Mouse (Mus musculus): ENCODE results near the gene Arhgef3. TPM values are rescaled to one million over a fixed set of nuclear protein-coding genes. Genes with fewer than 3 reads are reported as not detected.

Arhgef3 gene
- polyA plus RNA-seq, 1 experiment from 2014 or later = 5.4 TPM

GRCm38 (mm10) chr14:27303294-27303693 lies 188.6 kb downstream of the Arhgef3 start:
- H3K4me2 ChIP-seq (ENCODE audit: low read depth, low read length) = no peak overlapping the region
- no peak overlapping the region for H3K9ac ChIP-seq (replicated peaks; ENCODE audit: low read length)
- H3K4me3 ChIP-seq (ENCODE audit: low read depth, low read length) = no peak overlapping the region
- H3K27me3 ChIP-seq (ENCODE audit: control insufficient read depth, insufficient read depth, low read length) = no peaks in the 10 kb centered on the region
- H3K36me3 ChIP-seq (replicated peaks; ENCODE audit: control insufficient read depth, insufficient read depth, low read depth, low read length) = no peaks in the 10 kb centered on the region
- WGBS = 77% methylated on average over 4 of the region's 4 CpGs
- no peak overlapping the region for H3K27ac ChIP-seq (replicated peaks; ENCODE audit: low read depth, low read length)
- H3K9me3 ChIP-seq (replicated peaks; ENCODE audit: control insufficient read depth, low read length) = no peaks in the 10 kb centered on the region
- H3K4me1 ChIP-seq (ENCODE audit: control insufficient read depth, insufficient read depth, low read length) = no peaks in the 10 kb centered on the region
- no peak for DNase-seq (ENCODE audit: low spot score)
- no peak for ATAC-seq (replicated peaks; ENCODE audit: insufficient number of reproducible peaks, low FRiP score, low TSS enrichment, low read depth)

GRCm38 (mm10) chr14:27304408-27304807 lies 189.7 kb downstream of the Arhgef3 start:
- H3K4me1 ChIP-seq (ENCODE audit: control insufficient read depth, insufficient read depth, low read length) = no peaks in the 10 kb centered on the region
- ATAC-seq (replicated peaks; ENCODE audit: insufficient number of reproducible peaks, low FRiP score, low TSS enrichment, low read depth) (no peak), DNase-seq (ENCODE audit: low spot score) (no peak)
- WGBS = 73% methylated on average over 4 of the region's 4 CpGs
- H3K4me3 ChIP-seq (ENCODE audit: low read depth, low read length) = no peak overlapping the region
- H3K4me2 ChIP-seq (ENCODE audit: low read depth, low read length) = no peak overlapping the region
- no peaks in the 10 kb centered on the region for H3K36me3 ChIP-seq (replicated peaks; ENCODE audit: control insufficient read depth, insufficient read depth, low read depth, low read length)
- H3K27ac ChIP-seq (replicated peaks; ENCODE audit: low read depth, low read length) = no peak overlapping the region
- H3K27me3 ChIP-seq (ENCODE audit: control insufficient read depth, insufficient read depth, low read length) = no peaks in the 10 kb centered on the region
- no peak overlapping the region for H3K9ac ChIP-seq (replicated peaks; ENCODE audit: low read length)
- H3K9me3 ChIP-seq (replicated peaks; ENCODE audit: control insufficient read depth, low read length) = no peaks in the 10 kb centered on the region

- DNase-seq (ENCODE audit: low spot score) (no peak), ATAC-seq (replicated peaks; ENCODE audit: insufficient number of reproducible peaks, low FRiP score, low TSS enrichment, low read depth) (no peak)
- no peaks in the 10 kb centered on the region for H3K27me3 ChIP-seq (ENCODE audit: control insufficient read depth, insufficient read depth, low read length)
- H3K9me3 ChIP-seq (replicated peaks; ENCODE audit: control insufficient read depth, low read length) = no peaks in the 10 kb centered on the region
- no peaks in the 10 kb centered on the region for H3K36me3 ChIP-seq (replicated peaks; ENCODE audit: control insufficient read depth, insufficient read depth, low read depth, low read length)
- H3K9ac ChIP-seq (replicated peaks; ENCODE audit: low read length) = no peak overlapping the region
- H3K4me3 ChIP-seq (ENCODE audit: low read depth, low read length) = no peak overlapping the region
- H3K4me2 ChIP-seq (ENCODE audit: low read depth, low read length) = no peak overlapping the region
- WGBS = 82% methylated on average over 3 of the region's 3 CpGs
- H3K4me1 ChIP-seq (ENCODE audit: control insufficient read depth, insufficient read depth, low read length) = no peaks in the 10 kb centered on the region
- H3K27ac ChIP-seq (replicated peaks; ENCODE audit: low read depth, low read length) = no peak overlapping the region
Observed at GRCm38 (mm10) chr14:27308761-27309160, 194.1 kb downstream of the Arhgef3 start.

DNA sequence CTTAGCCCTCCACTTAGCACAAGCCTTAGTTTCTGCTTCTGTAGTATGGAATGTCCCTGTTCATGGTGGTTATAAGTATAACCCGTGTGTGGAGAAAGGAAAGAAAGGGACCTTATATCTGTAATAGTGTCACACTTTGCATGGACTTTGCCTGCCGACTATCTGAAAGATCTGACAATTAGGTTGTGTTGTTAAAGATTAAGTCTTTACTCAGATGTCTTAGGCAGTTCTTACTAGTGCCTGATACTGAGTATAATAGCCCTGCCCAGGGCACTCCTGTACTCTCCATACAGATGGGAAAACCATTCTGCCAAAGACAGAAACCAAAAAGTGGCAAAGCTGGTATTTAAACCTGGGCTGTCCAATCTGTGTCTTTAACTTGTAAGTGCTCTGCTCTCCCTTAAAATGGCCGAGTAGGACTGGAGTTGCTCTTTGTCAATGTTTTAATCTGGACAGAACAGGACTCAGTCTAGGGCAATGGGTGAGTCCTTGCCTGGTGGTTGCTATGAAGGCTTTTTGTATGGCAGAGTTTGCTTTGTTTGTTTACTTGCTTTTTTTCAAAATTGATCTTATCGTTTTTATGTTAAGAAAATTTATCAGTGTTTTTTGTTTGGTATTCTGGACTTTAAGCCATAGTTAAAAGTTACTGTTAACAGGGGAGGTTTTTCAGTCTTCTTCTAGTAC lies 196.0 kb downstream of the Arhgef3 start:
- H3K4me1 ChIP-seq (ENCODE audit: control insufficient read depth, insufficient read depth, low read length) = no peaks in the 10 kb centered on the region
- WGBS = 72% methylated on average over 4 of the region's 4 CpGs
- no peak for ATAC-seq (replicated peaks; ENCODE audit: insufficient number of reproducible peaks, low FRiP score, low TSS enrichment, low read depth)

DNA sequence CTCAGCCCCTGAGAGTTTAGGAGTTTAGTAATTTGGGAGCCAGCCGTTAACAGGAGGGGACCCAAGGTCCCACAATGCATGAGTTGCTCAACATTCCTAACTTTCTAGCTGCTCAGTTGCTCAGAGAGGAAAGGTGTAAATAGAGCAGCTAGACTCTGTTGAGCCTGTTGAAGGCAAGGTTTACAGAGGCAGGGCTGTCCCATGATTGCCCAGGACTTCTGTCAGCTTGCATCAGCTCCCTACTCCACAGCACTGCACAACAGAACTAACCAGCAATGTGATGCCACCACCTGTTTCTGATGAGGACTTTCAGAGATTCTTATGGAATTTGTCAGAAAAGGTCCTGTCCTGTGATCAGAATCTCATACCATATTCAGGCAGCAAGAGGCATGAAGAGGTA lies 197.7 kb downstream of the Arhgef3 start:
- Histone ChIP-seq H3K9ac (replicated peaks; ENCODE audit: low read length) (no peak overlapping the region), H3K36me3 (replicated peaks; ENCODE audit: control insufficient read depth, insufficient read depth, low read depth, low read length) (no peaks in the 10 kb centered on the region), H3K4me3 (ENCODE audit: low read depth, low read length) (no peak overlapping the region), H3K4me2 (ENCODE audit: low read depth, low read length) (no peak overlapping the region), H3K9me3 (replicated peaks; ENCODE audit: control insufficient read depth, low read length) (no peaks in the 10 kb centered on the region), H3K4me1 (ENCODE audit: control insufficient read depth, insufficient read depth, low read length) (no peaks in the 10 kb centered on the region), H3K27me3 (ENCODE audit: control insufficient read depth, insufficient read depth, low read length) (no peaks in the 10 kb centered on the region), H3K27ac (replicated peaks; ENCODE audit: low read depth, low read length) (no peak overlapping the region)
- DNase-seq (ENCODE audit: low spot score) = no peak
- no peak for ATAC-seq (replicated peaks; ENCODE audit: insufficient number of reproducible peaks, low FRiP score, low TSS enrichment, low read depth)
- 77% methylated on average over 1 of the region's 1 CpGs for WGBS

More for the DNA sequence above, 196.0 kb downstream of the Arhgef3 start:
- Histone ChIP-seq H3K9me3 (replicated peaks; ENCODE audit: control insufficient read depth, low read length) (no peaks in the 10 kb centered on the region), H3K27me3 (ENCODE audit: control insufficient read depth, insufficient read depth, low read length) (no peaks in the 10 kb centered on the region), H3K4me3 (ENCODE audit: low read depth, low read length) (no peak overlapping the region), H3K27ac (replicated peaks; ENCODE audit: low read depth, low read length) (no peak overlapping the region), H3K4me2 (ENCODE audit: low read depth, low read length) (no peak overlapping the region), H3K36me3 (replicated peaks; ENCODE audit: control insufficient read depth, insufficient read depth, low read depth, low read length) (no peaks in the 10 kb centered on the region), H3K9ac (replicated peaks; ENCODE audit: low read length) (no peak overlapping the region)
- DNase-seq (ENCODE audit: low spot score) = no peak

DNA sequence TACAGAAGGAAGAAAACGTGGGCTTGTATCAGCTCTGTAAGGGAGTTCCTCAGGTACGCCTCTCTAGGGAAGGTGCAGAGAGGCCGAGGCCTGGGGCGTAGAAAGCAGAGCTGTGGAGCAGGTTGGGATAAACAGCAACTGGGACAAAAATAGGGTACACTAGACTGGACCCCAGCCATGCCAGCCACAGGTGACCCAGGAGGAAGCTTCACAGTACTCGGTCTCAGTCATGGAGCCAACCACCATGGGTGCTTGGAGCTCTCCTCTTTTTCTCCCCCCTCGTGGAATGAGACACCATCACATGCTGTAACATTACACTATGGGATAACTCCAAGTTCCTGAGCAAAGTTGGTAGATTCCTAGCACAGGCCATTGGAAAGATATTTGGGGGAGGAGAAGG lies 201.0 kb downstream of the Arhgef3 start:
- no peak for ATAC-seq (replicated peaks; ENCODE audit: insufficient number of reproducible peaks, low FRiP score, low TSS enrichment, low read depth)
- WGBS = 85% methylated on average over 6 of the region's 6 CpGs
- DNase-seq (ENCODE audit: low spot score) = no peak
- Histone ChIP-seq H3K4me1 (ENCODE audit: control insufficient read depth, insufficient read depth, low read length) (no peaks in the 10 kb centered on the region), H3K9me3 (replicated peaks; ENCODE audit: control insufficient read depth, low read length) (no peaks in the 10 kb centered on the region), H3K27ac (replicated peaks; ENCODE audit: low read depth, low read length) (no peak overlapping the region), H3K27me3 (ENCODE audit: control insufficient read depth, insufficient read depth, low read length) (no peaks in the 10 kb centered on the region), H3K4me2 (ENCODE audit: low read depth, low read length) (no peak overlapping the region), H3K9ac (replicated peaks; ENCODE audit: low read length) (no peak overlapping the region), H3K36me3 (replicated peaks; ENCODE audit: control insufficient read depth, insufficient read depth, low read depth, low read length) (no peaks in the 10 kb centered on the region), H3K4me3 (ENCODE audit: low read depth, low read length) (no peak overlapping the region)

DNA sequence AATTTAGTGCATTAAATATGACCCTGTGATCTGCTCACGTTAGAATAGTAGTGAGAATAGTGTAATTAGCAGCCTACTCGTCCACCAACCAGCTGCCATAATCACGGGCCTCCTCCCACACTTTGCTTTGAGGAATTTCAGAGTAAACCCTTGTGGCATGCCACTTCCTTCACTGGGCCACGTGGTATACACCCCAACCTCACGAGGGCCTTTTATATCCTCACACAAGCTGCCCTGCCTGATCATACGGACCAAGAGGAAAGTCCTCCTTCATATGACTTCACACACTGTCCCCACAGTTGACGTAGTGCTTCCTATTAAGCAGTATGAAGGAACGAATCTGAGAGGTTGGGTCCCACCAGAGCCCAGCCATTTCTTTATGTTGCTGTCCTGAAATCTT lies 202.4 kb downstream of the Arhgef3 start:
- DNase-seq (ENCODE audit: low spot score) (no peak), ATAC-seq (replicated peaks; ENCODE audit: insufficient number of reproducible peaks, low FRiP score, low TSS enrichment, low read depth) (no peak)
- H3K9me3 ChIP-seq (replicated peaks; ENCODE audit: control insufficient read depth, low read length) = no peaks in the 10 kb centered on the region
- H3K4me2 ChIP-seq (ENCODE audit: low read depth, low read length) = no peak overlapping the region
- H3K9ac ChIP-seq (replicated peaks; ENCODE audit: low read length) = no peak overlapping the region
- H3K4me3 ChIP-seq (ENCODE audit: low read depth, low read length) = no peak overlapping the region
- no peaks in the 10 kb centered on the region for H3K4me1 ChIP-seq (ENCODE audit: control insufficient read depth, insufficient read depth, low read length)
- H3K27me3 ChIP-seq (ENCODE audit: control insufficient read depth, insufficient read depth, low read length) = no peaks in the 10 kb centered on the region
- H3K36me3 ChIP-seq (replicated peaks; ENCODE audit: control insufficient read depth, insufficient read depth, low read depth, low read length) = no peaks in the 10 kb centered on the region
- WGBS = 76% methylated on average over 8 of the region's 8 CpGs
- no peak overlapping the region for H3K27ac ChIP-seq (replicated peaks; ENCODE audit: low read depth, low read length)

DNA sequence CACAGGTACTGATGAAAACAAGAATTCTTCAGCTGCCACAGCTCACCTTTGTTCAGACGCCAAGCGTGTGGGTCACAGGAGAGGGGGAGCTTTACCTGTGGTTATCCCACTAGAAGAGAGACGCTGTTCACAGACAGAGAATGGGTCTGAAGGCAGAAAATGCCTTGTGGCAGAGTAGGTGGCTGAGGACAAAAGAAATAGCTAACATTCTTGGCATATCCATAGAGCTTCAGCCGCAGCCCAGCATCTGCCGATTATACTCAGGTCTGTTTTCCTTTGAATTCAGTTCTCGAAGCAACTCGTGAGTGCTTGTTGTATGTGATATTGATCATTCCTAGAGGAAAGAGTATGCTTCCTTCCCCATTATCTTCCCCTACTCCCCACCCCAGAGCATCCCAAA lies 204.7 kb downstream of the Arhgef3 start:
- no peak for ATAC-seq (replicated peaks; ENCODE audit: insufficient number of reproducible peaks, low FRiP score, low TSS enrichment, low read depth)
- no peak overlapping the region for H3K27ac ChIP-seq (replicated peaks; ENCODE audit: low read depth, low read length)
- no peak overlapping the region for H3K4me3 ChIP-seq (ENCODE audit: low read depth, low read length)
- H3K4me1 ChIP-seq (ENCODE audit: control insufficient read depth, insufficient read depth, low read length) = no peaks in the 10 kb centered on the region
- H3K36me3 ChIP-seq (replicated peaks; ENCODE audit: control insufficient read depth, insufficient read depth, low read depth, low read length) = no peaks in the 10 kb centered on the region
- WGBS = 71% methylated on average over 7 of the region's 7 CpGs
- DNase-seq (ENCODE audit: low spot score) = no peak
- no peak overlapping the region for H3K4me2 ChIP-seq (ENCODE audit: low read depth, low read length)
- H3K9me3 ChIP-seq (replicated peaks; ENCODE audit: control insufficient read depth, low read length) = no peaks in the 10 kb centered on the region
- no peaks in the 10 kb centered on the region for H3K27me3 ChIP-seq (ENCODE audit: control insufficient read depth, insufficient read depth, low read length)
- H3K9ac ChIP-seq (replicated peaks; ENCODE audit: low read length) = no peak overlapping the region
